Mouse (Mus musculus): Measurements from ENCODE around the gene Rreb1. TPM values are rescaled to one million over a fixed set of nuclear protein-coding genes. Genes with fewer than 3 reads are reported as not detected.
A peak's percentile ranks its signal among the peaks of the same experiment; 100 is the strongest.

Gene Rreb1
- polyA plus RNA-seq, 1 experiment from 2014 or later: 13.5 TPM

DNA sequence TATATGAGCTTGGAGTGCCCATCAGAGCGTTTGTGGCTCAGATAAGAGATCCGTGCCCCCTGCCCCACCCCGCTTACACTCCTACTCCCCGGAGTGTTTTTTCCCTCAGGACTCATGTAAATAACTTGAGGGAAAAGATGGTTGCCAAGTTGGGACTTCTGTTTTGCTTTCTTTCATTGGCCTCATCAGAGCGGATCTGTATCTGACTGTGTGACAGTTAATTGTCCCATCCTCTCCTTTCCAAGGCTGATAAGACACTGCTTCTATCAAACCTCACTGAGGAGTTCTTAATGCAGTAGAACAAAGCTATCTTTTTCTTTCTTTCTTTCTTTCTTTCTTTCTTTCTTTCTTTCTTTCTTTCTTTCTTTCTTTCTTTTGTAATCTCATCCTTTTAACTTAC, 85.4 kb downstream of the Rreb1 start:
- 54% methylated on average over 5 of the region's 5 CpGs for WGBS
- H3K4me2 ChIP-seq (replicated peaks; ENCODE audit: low read depth, low read length): no peak overlapping the region
- H3K27me3 ChIP-seq (ENCODE audit: insufficient read depth, low read length): no peaks in the 10 kb centered on the region
- peak overlapping the region; percentile 46; the same call in 1 of the 2 replicates for H3K9ac ChIP-seq (replicated peaks; ENCODE audit: low read length)
- H3K27ac ChIP-seq (ENCODE audit: low read length): peak overlapping the region; percentile 90
- ATAC-seq (ENCODE audit: low FRiP score, low TSS enrichment): no peak
- H3K4me1 ChIP-seq (ENCODE audit: insufficient read depth, low read length): peaks cover 65% of the 10 kb centered on the region
- no peak overlapping the region for H3K4me3 ChIP-seq (ENCODE audit: low read length)
- no peaks in the 10 kb centered on the region for H3K36me3 ChIP-seq (ENCODE audit: insufficient read depth, low read length)
- H3K9me3 ChIP-seq (ENCODE audit: low read length): no peaks in the 10 kb centered on the region

DNA sequence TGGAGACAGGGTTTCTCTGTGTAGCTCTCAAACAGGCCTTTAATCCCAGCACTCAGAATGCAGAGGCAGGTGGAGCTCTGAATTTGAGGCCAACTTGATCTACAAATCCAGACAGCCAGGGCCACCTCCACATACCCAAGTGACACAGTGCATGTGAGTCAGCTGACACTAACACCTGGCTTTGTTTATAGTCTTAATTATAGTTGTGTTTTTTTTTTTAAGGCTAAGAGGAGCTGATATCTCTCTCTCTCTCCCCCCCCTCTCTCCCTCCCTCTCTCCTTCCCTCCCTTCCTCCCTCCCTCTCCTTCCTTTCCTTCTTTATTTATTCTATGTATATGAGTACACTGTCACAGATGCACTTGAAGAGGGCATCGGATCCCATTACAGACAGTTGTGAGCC, 86.5 kb downstream of the Rreb1 start:
- ATAC-seq (ENCODE audit: low FRiP score, low TSS enrichment): no peak
- Histone ChIP-seq H3K36me3 (ENCODE audit: insufficient read depth, low read length) (no peaks in the 10 kb centered on the region), H3K4me1 (ENCODE audit: insufficient read depth, low read length) (peaks cover 59% of the 10 kb centered on the region), H3K27ac (ENCODE audit: low read length) (no peak overlapping the region), H3K4me3 (ENCODE audit: low read length) (no peak overlapping the region), H3K9me3 (ENCODE audit: low read length) (no peaks in the 10 kb centered on the region), H3K27me3 (ENCODE audit: insufficient read depth, low read length) (no peaks in the 10 kb centered on the region), H3K9ac (replicated peaks; ENCODE audit: low read length) (no peak overlapping the region), H3K4me2 (replicated peaks; ENCODE audit: low read depth, low read length) (no peak overlapping the region)
- 87% methylated on average over 1 of the region's 1 CpGs for WGBS

DNA sequence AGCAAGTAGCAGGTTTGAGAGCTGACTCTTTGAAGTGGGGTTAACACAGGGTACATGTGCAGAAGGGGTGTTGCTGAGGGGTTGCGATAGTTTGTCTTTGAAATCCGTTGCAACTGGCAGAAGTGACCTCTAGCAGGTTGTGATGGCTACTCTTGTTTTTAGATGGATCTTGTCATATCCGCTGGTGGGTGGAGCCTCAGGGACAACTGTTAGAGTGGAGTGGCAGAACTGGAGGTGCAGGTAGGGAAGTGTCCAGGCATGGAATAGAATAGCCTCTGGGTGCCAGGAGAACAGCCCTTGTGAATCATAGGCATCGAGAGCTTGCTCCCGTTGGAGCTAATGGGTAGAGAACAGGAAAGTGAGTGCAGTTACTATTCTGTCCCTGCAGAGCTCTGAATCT, 88.1 kb downstream of the Rreb1 start:
- Histone ChIP-seq H3K36me3 (ENCODE audit: insufficient read depth, low read length) (no peaks in the 10 kb centered on the region), H3K4me3 (ENCODE audit: low read length) (no peak overlapping the region), H3K9me3 (ENCODE audit: low read length) (no peaks in the 10 kb centered on the region), H3K27me3 (ENCODE audit: insufficient read depth, low read length) (no peaks in the 10 kb centered on the region), H3K9ac (replicated peaks; ENCODE audit: low read length) (no peak overlapping the region), H3K27ac (ENCODE audit: low read length) (peak overlapping the region; percentile 1; the same call in 1 of the 2 replicates), H3K4me1 (ENCODE audit: insufficient read depth, low read length) (peaks cover 67% of the 10 kb centered on the region), H3K4me2 (replicated peaks; ENCODE audit: low read depth, low read length) (no peak overlapping the region)
- no peak for ATAC-seq (ENCODE audit: low FRiP score, low TSS enrichment)
- 38% methylated on average over 5 of the region's 5 CpGs for WGBS

DNA sequence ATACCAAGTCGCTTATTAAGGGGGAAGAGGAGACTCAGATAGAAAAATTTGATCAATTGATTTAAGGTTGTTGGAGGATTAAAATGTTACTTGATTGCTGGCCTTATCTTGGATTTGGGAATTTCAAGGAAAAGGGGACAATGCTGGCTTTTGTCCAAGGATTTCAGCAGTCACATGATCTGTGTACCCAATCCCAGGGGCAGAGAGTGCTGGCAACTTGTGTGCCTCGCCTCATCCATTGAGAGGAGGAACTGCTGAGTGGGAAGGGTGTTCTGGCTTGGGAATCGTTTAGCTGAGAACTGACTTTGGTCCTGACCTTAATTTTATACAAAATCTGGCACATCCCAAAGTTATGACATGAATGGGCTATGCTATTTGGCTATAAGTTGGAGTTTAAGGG, 88.6 kb downstream of the Rreb1 start:
- Histone ChIP-seq H3K36me3 (ENCODE audit: insufficient read depth, low read length) (no peaks in the 10 kb centered on the region), H3K9ac (replicated peaks; ENCODE audit: low read length) (no peak overlapping the region), H3K4me3 (ENCODE audit: low read length) (no peak overlapping the region), H3K4me1 (ENCODE audit: insufficient read depth, low read length) (peaks cover 65% of the 10 kb centered on the region), H3K4me2 (replicated peaks; ENCODE audit: low read depth, low read length) (no peak overlapping the region), H3K27me3 (ENCODE audit: insufficient read depth, low read length) (no peaks in the 10 kb centered on the region), H3K27ac (ENCODE audit: low read length) (peak overlapping the region; percentile 10; the same call in 1 of the 2 replicates), H3K9me3 (ENCODE audit: low read length) (no peaks in the 10 kb centered on the region)
- 58% methylated on average over 3 of the region's 3 CpGs for WGBS
- no peak for ATAC-seq (ENCODE audit: low FRiP score, low TSS enrichment)

DNA sequence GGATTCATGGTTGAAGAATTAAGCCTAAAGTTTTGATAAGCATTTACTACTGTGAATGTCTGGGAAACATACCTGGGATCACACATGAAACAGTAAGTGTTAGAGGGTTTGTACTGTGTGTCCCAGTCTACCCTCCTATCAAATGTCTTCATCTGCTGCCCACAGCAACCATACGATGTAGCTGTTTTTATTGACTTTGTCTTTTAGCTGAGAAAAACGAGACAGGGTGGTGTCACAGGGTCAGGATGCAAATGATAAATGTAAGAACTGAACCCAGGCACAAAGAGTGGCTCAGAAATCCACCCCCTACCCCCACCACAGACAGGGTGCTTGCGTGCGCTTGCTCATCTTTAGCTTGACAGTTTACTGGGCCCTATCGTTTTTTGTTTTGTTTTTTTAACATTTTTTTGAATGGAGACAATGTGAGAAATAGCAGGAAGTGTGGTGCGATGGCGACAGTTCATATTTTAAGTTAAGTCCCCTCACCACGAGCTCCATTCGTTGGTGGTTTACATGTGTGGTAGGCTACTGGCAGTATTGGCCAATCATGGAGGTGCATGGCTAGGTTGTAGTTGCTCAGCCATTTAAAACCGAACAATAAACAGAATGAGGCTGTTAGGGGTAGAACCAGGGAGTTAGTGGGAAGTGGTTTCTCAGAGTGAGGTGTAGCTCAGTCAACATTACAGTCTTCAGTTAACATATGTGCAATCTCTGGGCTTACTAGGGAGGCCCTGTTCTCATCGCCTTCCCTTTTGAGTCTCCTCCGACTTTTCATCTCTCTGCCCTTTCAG, 92.1 kb downstream of the Rreb1 start:
- no peaks in the 10 kb centered on the region for H3K9me3 ChIP-seq (ENCODE audit: low read length)
- no peak overlapping the region for H3K9ac ChIP-seq (replicated peaks; ENCODE audit: low read length)
- H3K4me1 ChIP-seq (ENCODE audit: insufficient read depth, low read length): peaks cover 55% of the 10 kb centered on the region
- ATAC-seq (ENCODE audit: low FRiP score, low TSS enrichment): no peak
- H3K4me3 ChIP-seq (ENCODE audit: low read length): no peak overlapping the region
- H3K27ac ChIP-seq (ENCODE audit: low read length): no peak overlapping the region
- H3K4me2 ChIP-seq (replicated peaks; ENCODE audit: low read depth, low read length): no peak overlapping the region
- 61% methylated on average over 12 of the region's 12 CpGs for WGBS
- no peaks in the 10 kb centered on the region for H3K27me3 ChIP-seq (ENCODE audit: insufficient read depth, low read length)
- H3K36me3 ChIP-seq (ENCODE audit: insufficient read depth, low read length): no peaks in the 10 kb centered on the region

DNA sequence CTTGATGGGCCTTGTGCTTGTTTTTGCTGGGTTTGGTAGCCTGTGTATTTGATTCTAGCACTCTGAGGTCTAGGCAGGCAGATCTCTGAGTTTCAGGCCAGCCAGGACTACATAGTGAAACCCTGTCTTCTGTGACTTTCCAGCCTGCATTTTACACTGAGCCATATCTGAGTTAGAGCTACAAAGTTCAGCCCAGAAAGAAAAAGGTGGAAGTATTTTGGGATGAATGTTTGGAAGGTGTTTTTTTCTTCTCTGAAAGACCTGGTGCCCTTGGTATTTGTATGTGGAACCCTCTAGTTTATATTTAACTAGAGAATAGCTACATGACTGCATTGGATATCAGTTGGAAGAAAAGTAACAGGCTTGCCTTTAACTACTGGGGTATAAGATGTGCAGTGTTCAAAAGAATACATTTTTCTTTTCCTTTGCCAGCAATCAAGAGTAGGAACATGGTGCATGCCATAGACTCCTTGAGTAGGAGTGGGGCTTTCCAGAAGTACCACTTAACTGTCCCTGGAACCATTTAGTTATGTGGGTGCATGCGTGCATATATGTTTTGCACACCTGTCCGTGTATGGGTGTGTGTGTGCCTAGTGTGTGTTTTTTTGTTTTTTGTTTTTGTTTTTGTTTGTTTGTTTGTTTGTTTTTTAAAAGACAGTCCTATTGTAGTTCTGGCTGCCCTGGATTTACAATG, 94.1 kb downstream of the Rreb1 start:
- H3K9ac ChIP-seq (replicated peaks; ENCODE audit: low read length): no peak overlapping the region
- no peak overlapping the region for H3K4me2 ChIP-seq (replicated peaks; ENCODE audit: low read depth, low read length)
- WGBS: 88% methylated on average over 2 of the region's 2 CpGs
- peak overlapping the region; percentile 81 for H3K27ac ChIP-seq (ENCODE audit: low read length)
- H3K4me1 ChIP-seq (ENCODE audit: insufficient read depth, low read length): peaks cover 50% of the 10 kb centered on the region
- H3K36me3 ChIP-seq (ENCODE audit: insufficient read depth, low read length): no peaks in the 10 kb centered on the region
- ATAC-seq (ENCODE audit: low FRiP score, low TSS enrichment): no peak
- H3K4me3 ChIP-seq (ENCODE audit: low read length): no peak overlapping the region
- H3K27me3 ChIP-seq (ENCODE audit: insufficient read depth, low read length): no peaks in the 10 kb centered on the region
- H3K9me3 ChIP-seq (ENCODE audit: low read length): no peaks in the 10 kb centered on the region

DNA sequence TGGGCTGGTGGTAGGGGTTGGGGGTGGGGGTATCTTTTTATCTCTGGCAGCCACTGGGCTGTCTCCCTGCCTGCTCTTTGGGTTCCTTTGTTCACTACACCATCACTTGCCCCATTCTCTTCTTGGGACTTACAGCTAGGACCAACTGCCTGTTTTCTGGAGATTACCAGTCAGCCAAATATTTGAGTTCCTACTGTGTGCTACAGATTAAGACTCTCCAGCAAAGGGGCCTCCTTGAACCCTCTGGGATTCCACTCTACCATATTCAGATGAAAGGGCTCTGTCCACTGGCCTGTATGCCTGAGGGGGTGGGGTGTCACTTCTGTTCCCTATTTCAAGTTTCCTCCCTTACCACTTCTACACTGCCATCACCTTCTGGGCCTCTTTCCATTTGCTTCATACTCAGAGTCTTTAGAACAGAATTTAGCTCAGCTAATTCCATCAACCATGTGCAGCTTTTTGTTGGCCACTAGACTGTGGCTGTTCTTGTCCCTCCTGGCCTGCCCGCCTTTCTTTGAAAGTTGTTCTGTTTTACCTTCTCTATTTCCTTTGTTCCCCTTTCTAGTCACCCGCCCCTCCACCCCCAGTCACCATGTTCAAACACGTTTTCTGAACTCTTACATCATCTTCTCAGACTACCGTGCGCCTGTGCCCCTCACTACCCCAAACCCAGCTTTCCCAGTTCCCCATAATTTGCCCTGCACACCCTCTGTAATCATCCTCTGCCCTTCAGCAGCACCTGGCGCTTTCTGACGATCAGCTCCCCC, 95.1 kb downstream of the Rreb1 start:
- peaks cover 48% of the 10 kb centered on the region for H3K4me1 ChIP-seq (ENCODE audit: insufficient read depth, low read length)
- no peak overlapping the region for H3K27ac ChIP-seq (ENCODE audit: low read length)

DNA sequence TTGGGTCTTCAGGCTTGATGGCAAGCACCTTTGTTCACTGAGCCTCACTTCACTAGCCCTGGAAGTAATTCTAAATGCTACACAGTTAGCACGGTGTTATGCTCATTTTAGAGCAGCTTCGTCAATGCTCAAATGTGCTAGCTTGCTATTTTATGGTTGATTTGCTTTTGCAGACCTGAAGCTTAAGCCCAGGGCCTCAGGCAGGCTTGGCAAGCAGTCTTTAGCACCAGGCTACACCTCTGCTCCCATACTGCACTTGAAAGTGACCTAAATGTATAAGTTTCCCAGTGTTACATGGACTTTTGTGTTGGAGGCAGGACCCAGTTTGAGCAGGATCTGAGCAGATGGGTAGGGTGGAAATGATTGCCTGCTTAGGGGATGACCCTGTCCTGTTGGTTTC, 97.7 kb downstream of the Rreb1 start:
- H3K4me1 ChIP-seq (ENCODE audit: insufficient read depth, low read length): peaks cover 57% of the 10 kb centered on the region
- 0 out of 2 replicates have a peak, but pooled peaks have one; percentile 28 for ATAC-seq (ENCODE audit: low FRiP score, low TSS enrichment)
- WGBS: 57% methylated on average over 2 of the region's 2 CpGs

More for the DNA sequence above, 95.1 kb downstream of the Rreb1 start:
- Histone ChIP-seq H3K4me3 (ENCODE audit: low read length) (no peak overlapping the region), H3K27me3 (ENCODE audit: insufficient read depth, low read length) (no peaks in the 10 kb centered on the region), H3K9ac (replicated peaks; ENCODE audit: low read length) (no peak overlapping the region), H3K9me3 (ENCODE audit: low read length) (no peaks in the 10 kb centered on the region), H3K4me2 (replicated peaks; ENCODE audit: low read depth, low read length) (no peak overlapping the region), H3K36me3 (ENCODE audit: insufficient read depth, low read length) (no peaks in the 10 kb centered on the region)
- ATAC-seq (ENCODE audit: low FRiP score, low TSS enrichment): no peak
- 79% methylated on average over 7 of the region's 7 CpGs for WGBS

DNA sequence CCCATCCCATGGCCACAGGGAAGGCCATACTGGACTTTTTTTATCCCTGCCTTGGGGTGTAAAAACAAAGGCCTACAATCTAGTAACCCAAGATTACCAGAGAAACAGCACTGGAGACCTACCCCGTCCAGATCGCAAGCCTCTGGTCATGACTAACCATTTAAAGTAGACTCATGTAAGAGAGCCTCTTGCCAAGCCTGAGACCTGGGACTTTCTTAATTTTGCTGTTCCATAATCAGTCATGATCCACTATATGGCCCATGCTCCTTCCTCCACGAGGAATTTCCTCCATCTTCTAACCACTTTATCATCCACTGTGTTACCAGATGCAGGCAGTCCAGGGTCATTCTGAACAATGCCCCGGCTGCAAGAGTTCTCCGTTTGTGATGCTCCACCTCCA, 98.2 kb downstream of the Rreb1 start:
- Histone ChIP-seq H3K4me3 (ENCODE audit: low read length) (no peak overlapping the region), H3K36me3 (ENCODE audit: insufficient read depth, low read length) (no peaks in the 10 kb centered on the region), H3K27ac (ENCODE audit: low read length) (peak overlapping the region; percentile 11; the same call in 1 of the 2 replicates), H3K9me3 (ENCODE audit: low read length) (no peaks in the 10 kb centered on the region), H3K27me3 (ENCODE audit: insufficient read depth, low read length) (no peaks in the 10 kb centered on the region), H3K4me2 (replicated peaks; ENCODE audit: low read depth, low read length) (no peak overlapping the region), H3K9ac (replicated peaks; ENCODE audit: low read length) (no peak overlapping the region), H3K4me1 (ENCODE audit: insufficient read depth, low read length) (peaks cover 56% of the 10 kb centered on the region)
- WGBS: 57% methylated on average over 5 of the region's 5 CpGs
- no peak for ATAC-seq (ENCODE audit: low FRiP score, low TSS enrichment)

More for the DNA sequence above, 97.7 kb downstream of the Rreb1 start:
- no peaks in the 10 kb centered on the region for H3K36me3 ChIP-seq (ENCODE audit: insufficient read depth, low read length)
- H3K4me3 ChIP-seq (ENCODE audit: low read length): no peak overlapping the region
- no peak overlapping the region for H3K9ac ChIP-seq (replicated peaks; ENCODE audit: low read length)
- no peaks in the 10 kb centered on the region for H3K27me3 ChIP-seq (ENCODE audit: insufficient read depth, low read length)
- H3K27ac ChIP-seq (ENCODE audit: low read length): peak overlapping the region; percentile 11
- no peak overlapping the region for H3K4me2 ChIP-seq (replicated peaks; ENCODE audit: low read depth, low read length)
- H3K9me3 ChIP-seq (ENCODE audit: low read length): no peaks in the 10 kb centered on the region

Measured in kidney, embryonic 16.5 days (tissue).